Mouse (Mus musculus): ENCODE measurements at regions not wholly inside any gene's neighbourhood (a gene's known extent, or its start where the extent isn't known, plus 50 kb on each side); places are given as distances from the start of the nearest gene placed in this dataset.
A peak's percentile ranks its signal among the peaks of the same experiment; 100 is the strongest.

GRCm38 (mm10) chr15:25497743-25498142, 84.2 kb upstream of the Basp1 start:
- Histone ChIP-seq H3K4me1 (ENCODE audit: insufficient read depth) (no peaks in the 10 kb centered on the region), H3K27me3 (ENCODE audit: insufficient read depth, low read length) (no peaks in the 10 kb centered on the region), H3K4me3 (ENCODE audit: low read depth, low read length) (no peak overlapping the region), H3K36me3 (replicated peaks; ENCODE audit: insufficient read depth, low read length) (no peaks in the 10 kb centered on the region), H3K4me2 (ENCODE audit: low read depth, low read length) (no peak overlapping the region), H3K9ac (replicated peaks) (no peak overlapping the region), H3K27ac (ENCODE audit: low read depth) (no peak overlapping the region), H3K9me3 (ENCODE audit: low read length) (no peaks in the 10 kb centered on the region)
- no peak for TF ChIP-seq EP300 (IDR thresholded peaks at IDR 0.05; ENCODE audit: low read depth)
- no peak for TF ChIP-seq CTCF (IDR thresholded peaks at IDR 0.05; ENCODE audit: low read depth)
- ATAC-seq (no peak), DNase-seq (no peak)
- WGBS (ENCODE audit: insufficient replicate concordance) = 62% methylated on average over 1 of the region's 1 CpGs

- no peak for ATAC-seq
- Histone ChIP-seq H3K4me1 (ENCODE audit: insufficient read depth) (no peaks in the 10 kb centered on the region), H3K9ac (replicated peaks) (no peak overlapping the region), H3K36me3 (replicated peaks; ENCODE audit: insufficient read depth, low read length) (no peaks in the 10 kb centered on the region), H3K4me2 (ENCODE audit: low read depth, low read length) (no peak overlapping the region), H3K27me3 (ENCODE audit: insufficient read depth, low read length) (no peaks in the 10 kb centered on the region), H3K27ac (ENCODE audit: low read depth) (no peak overlapping the region), H3K9me3 (ENCODE audit: low read length) (no peaks in the 10 kb centered on the region), H3K4me3 (ENCODE audit: low read depth, low read length) (no peak overlapping the region)
- no peak for TF ChIP-seq EP300 (IDR thresholded peaks at IDR 0.05; ENCODE audit: low read depth)
- no peak for TF ChIP-seq CTCF (IDR thresholded peaks at IDR 0.05; ENCODE audit: low read depth)
- 64% methylated on average over 2 of the region's 2 CpGs for WGBS (ENCODE audit: insufficient replicate concordance)
- no peak for DNase-seq
These were observed 84.9 kb upstream of the Basp1 start for GRCm38 (mm10) chr15:25498422-25498821.

GRCm38 (mm10) chr15:25502513-25502912, 88.9 kb upstream of the Basp1 start:
- WGBS (ENCODE audit: insufficient replicate concordance) = 72% methylated on average over 5 of the region's 5 CpGs
- no peak overlapping the region for H3K4me2 ChIP-seq (ENCODE audit: low read depth, low read length)
- H3K36me3 ChIP-seq (replicated peaks; ENCODE audit: insufficient read depth, low read length) = no peaks in the 10 kb centered on the region
- H3K4me1 ChIP-seq (ENCODE audit: insufficient read depth) = no peaks in the 10 kb centered on the region
- TF ChIP-seq CTCF (IDR thresholded peaks at IDR 0.05; ENCODE audit: low read depth) (no peak), EP300 (IDR thresholded peaks at IDR 0.05; ENCODE audit: low read depth) (no peak)
- H3K27ac ChIP-seq (ENCODE audit: low read depth) = no peak overlapping the region
- ATAC-seq = no peak
- H3K4me3 ChIP-seq (ENCODE audit: low read depth, low read length) = no peak overlapping the region
- no peaks in the 10 kb centered on the region for H3K9me3 ChIP-seq (ENCODE audit: low read length)
- no peaks in the 10 kb centered on the region for H3K27me3 ChIP-seq (ENCODE audit: insufficient read depth, low read length)
- DNase-seq = no peak
- no peak overlapping the region for H3K9ac ChIP-seq (replicated peaks)

- Histone ChIP-seq H3K4me2 (ENCODE audit: low read depth, low read length) (no peak overlapping the region), H3K36me3 (replicated peaks; ENCODE audit: insufficient read depth, low read length) (no peaks in the 10 kb centered on the region), H3K4me3 (ENCODE audit: low read depth, low read length) (no peak overlapping the region), H3K27me3 (ENCODE audit: insufficient read depth, low read length) (no peaks in the 10 kb centered on the region), H3K9ac (replicated peaks) (no peak overlapping the region), H3K27ac (ENCODE audit: low read depth) (no peak overlapping the region), H3K4me1 (ENCODE audit: insufficient read depth) (no peaks in the 10 kb centered on the region), H3K9me3 (ENCODE audit: low read length) (no peaks in the 10 kb centered on the region)
- ATAC-seq (no peak), DNase-seq (no peak)
- 70% methylated on average over 6 of the region's 6 CpGs for WGBS (ENCODE audit: insufficient replicate concordance)
- TF ChIP-seq CTCF (IDR thresholded peaks at IDR 0.05; ENCODE audit: low read depth) = peak; percentile 24; the same call in 1 of the 2 replicates
- TF ChIP-seq EP300 (IDR thresholded peaks at IDR 0.05; ENCODE audit: low read depth) = no peak
These were observed 89.5 kb upstream of the Basp1 start for GRCm38 (mm10) chr15:25503104-25503503.

- Histone ChIP-seq H3K36me3 (replicated peaks; ENCODE audit: insufficient read depth, low read length) (no peaks in the 10 kb centered on the region), H3K4me3 (ENCODE audit: low read depth, low read length) (no peak overlapping the region), H3K9me3 (ENCODE audit: low read length) (no peaks in the 10 kb centered on the region), H3K27ac (ENCODE audit: low read depth) (no peak overlapping the region), H3K27me3 (ENCODE audit: insufficient read depth, low read length) (no peaks in the 10 kb centered on the region), H3K9ac (replicated peaks) (no peak overlapping the region), H3K4me1 (ENCODE audit: insufficient read depth) (no peaks in the 10 kb centered on the region), H3K4me2 (ENCODE audit: low read depth, low read length) (no peak overlapping the region)
- ATAC-seq (no peak), DNase-seq (no peak)
- WGBS (ENCODE audit: insufficient replicate concordance) = 61% methylated on average over 7 of the region's 7 CpGs
- TF ChIP-seq EP300 (IDR thresholded peaks at IDR 0.05; ENCODE audit: low read depth) (no peak), CTCF (IDR thresholded peaks at IDR 0.05; ENCODE audit: low read depth) (no peak)
These were observed 95.6 kb upstream of the Basp1 start for GRCm38 (mm10) chr15:25509139-25509538.

GRCm38 (mm10) chr15:25509584-25509983, 96.0 kb upstream of the Basp1 start:
- no peaks in the 10 kb centered on the region for H3K27me3 ChIP-seq (ENCODE audit: insufficient read depth, low read length)

GRCm38 (mm10) chr15:25510060-25510492, 96.5 kb upstream of the Basp1 start:
- H3K27ac ChIP-seq (ENCODE audit: low read depth) = no peak overlapping the region
- no peak overlapping the region for H3K4me2 ChIP-seq (ENCODE audit: low read depth, low read length)
- no peak for TF ChIP-seq CTCF (IDR thresholded peaks at IDR 0.05; ENCODE audit: low read depth)
- TF ChIP-seq EP300 (IDR thresholded peaks at IDR 0.05; ENCODE audit: low read depth) = no peak
- no peaks in the 10 kb centered on the region for H3K27me3 ChIP-seq (ENCODE audit: insufficient read depth, low read length)
- DNase-seq (no peak), ATAC-seq (no peak)
- no peaks in the 10 kb centered on the region for H3K9me3 ChIP-seq (ENCODE audit: low read length)
- no peaks in the 10 kb centered on the region for H3K36me3 ChIP-seq (replicated peaks; ENCODE audit: insufficient read depth, low read length)
- no peak overlapping the region for H3K9ac ChIP-seq (replicated peaks)
- WGBS (ENCODE audit: insufficient replicate concordance) = 54% methylated on average over 8 of the region's 8 CpGs
- H3K4me3 ChIP-seq (ENCODE audit: low read depth, low read length) = no peak overlapping the region
- H3K4me1 ChIP-seq (ENCODE audit: insufficient read depth) = no peaks in the 10 kb centered on the region

More at GRCm38 (mm10) chr15:25509584-25509983, 96.0 kb upstream of the Basp1 start:
- Histone ChIP-seq H3K9me3 (ENCODE audit: low read length) (no peaks in the 10 kb centered on the region), H3K4me3 (ENCODE audit: low read depth, low read length) (no peak overlapping the region), H3K4me2 (ENCODE audit: low read depth, low read length) (no peak overlapping the region), H3K36me3 (replicated peaks; ENCODE audit: insufficient read depth, low read length) (no peaks in the 10 kb centered on the region), H3K27ac (ENCODE audit: low read depth) (no peak overlapping the region), H3K4me1 (ENCODE audit: insufficient read depth) (no peaks in the 10 kb centered on the region), H3K9ac (replicated peaks) (no peak overlapping the region)
- 87% methylated on average over 8 of the region's 8 CpGs for WGBS (ENCODE audit: insufficient replicate concordance)
- ATAC-seq (no peak), DNase-seq (no peak)
- TF ChIP-seq EP300 (IDR thresholded peaks at IDR 0.05; ENCODE audit: low read depth) = no peak
- no peak for TF ChIP-seq CTCF (IDR thresholded peaks at IDR 0.05; ENCODE audit: low read depth)
